Mouse (Mus musculus): ENCODE measurements around the gene Ubap1l. TPM values are rescaled to one million over a fixed set of nuclear protein-coding genes. Genes with fewer than 3 reads are reported as not detected.
"Not testable (repeated sequence)": the region's sequence is repeated elsewhere in the genome, so short reads cannot be mapped to it uniquely, and the experiment has no call there.

Gene Ubap1l
- polyA plus RNA-seq, 1 experiment from 2014 or later: 0.98 TPM

- H3K4me3 ChIP-seq (replicated peaks; ENCODE audit: low read length): peak overlapping the region; percentile 96
- 65% methylated on average over 11 of the region's 11 CpGs for whole genome bisulfite sequencing
- peak overlapping the region; percentile 88 for H3K9ac ChIP-seq (replicated peaks; ENCODE audit: low read depth, low read length)
- not testable (repeated sequence) for H3K27me3 ChIP-seq (replicated peaks; ENCODE audit: control insufficient read depth, insufficient read depth, low read length); H3K36me3 ChIP-seq (ENCODE audit: control insufficient read depth, insufficient read depth); H3K9me3 ChIP-seq (ENCODE audit: control insufficient read depth, low read length)
- peak overlapping the region; percentile 95 for H3K27ac ChIP-seq (ENCODE audit: low read length)
- H3K4me2 ChIP-seq (ENCODE audit: low read length): peak overlapping the region; percentile 72
- peaks cover 18% of the 10 kb centered on the region for H3K4me1 ChIP-seq (replicated peaks; ENCODE audit: control insufficient read depth, insufficient read depth, low read length)
- peak; percentile 39; the same call in 1 of the 2 replicates for ATAC-seq
Measured at GRCm38 (mm10) chr9:65345439-65345838, 15.4 kb upstream of the Ubap1l start.

GRCm38 (mm10) chr9:65345854-65346475 lies 14.9 kb upstream of the Ubap1l start, which contains the start of gene Pdcd7:
TSS of gene Pdcd7 (plus strand) at chr9:65346104.
- Histone ChIP-seq H3K27me3 (replicated peaks; ENCODE audit: control insufficient read depth, insufficient read depth, low read length) (0 out of 2 replicates have a peak, but pooled peaks cover 2% of the 10 kb centered on the region), H3K4me2 (ENCODE audit: low read length) (peak within 1 kb of the TSS; percentile 72), H3K9me3 (ENCODE audit: control insufficient read depth, low read length) (no peaks in the 10 kb centered on the region), H3K36me3 (ENCODE audit: control insufficient read depth, insufficient read depth) (no peaks in the 10 kb centered on the region), H3K4me1 (replicated peaks; ENCODE audit: control insufficient read depth, insufficient read depth, low read length) (peaks cover 21% of the 10 kb centered on the region), H3K9ac (replicated peaks; ENCODE audit: low read depth, low read length) (peak within 1 kb of the TSS; percentile 88), H3K27ac (ENCODE audit: low read length) (peak within 1 kb of the TSS; percentile 95), H3K4me3 (replicated peaks; ENCODE audit: low read length) (peak within 1 kb of the TSS; percentile 96)
- WGBS: under 1% methylated on average over 59 of the region's 59 CpGs
- ATAC-seq: peak; percentile 98

GRCm38 (mm10) chr9:65346476-65347111 lies 14.2 kb upstream of the Ubap1l start:
- H3K4me2 ChIP-seq (ENCODE audit: low read length): peak overlapping the region; percentile 72
- H3K36me3 ChIP-seq (ENCODE audit: control insufficient read depth, insufficient read depth): no peaks in the 10 kb centered on the region
- 0 out of 2 replicates have a peak, but pooled peaks cover 2% of the 10 kb centered on the region for H3K27me3 ChIP-seq (replicated peaks; ENCODE audit: control insufficient read depth, insufficient read depth, low read length)
- WGBS: under 1% methylated on average over 76 of the region's 77 CpGs
- H3K4me1 ChIP-seq (replicated peaks; ENCODE audit: control insufficient read depth, insufficient read depth, low read length): peaks cover 21% of the 10 kb centered on the region
- peak overlapping the region; percentile 88 for H3K9ac ChIP-seq (replicated peaks; ENCODE audit: low read depth, low read length)
- H3K27ac ChIP-seq (ENCODE audit: low read length): peak overlapping the region; percentile 95
- ATAC-seq: peak; percentile 63
- H3K9me3 ChIP-seq (ENCODE audit: control insufficient read depth, low read length): no peaks in the 10 kb centered on the region
- H3K4me3 ChIP-seq (replicated peaks; ENCODE audit: low read length): peak overlapping the region; percentile 96

GRCm38 (mm10) chr9:65347112-65347850 lies 13.6 kb upstream of the Ubap1l start:
- Histone ChIP-seq H3K9ac (replicated peaks; ENCODE audit: low read depth, low read length) (peak overlapping the region; percentile 88), H3K27me3 (replicated peaks; ENCODE audit: control insufficient read depth, insufficient read depth, low read length) (no peaks in the 10 kb centered on the region), H3K9me3 (ENCODE audit: control insufficient read depth, low read length) (no peaks in the 10 kb centered on the region), H3K4me3 (replicated peaks; ENCODE audit: low read length) (peak overlapping the region; percentile 96), H3K36me3 (ENCODE audit: control insufficient read depth, insufficient read depth) (no peaks in the 10 kb centered on the region), H3K27ac (ENCODE audit: low read length) (no peak overlapping the region), H3K4me2 (ENCODE audit: low read length) (peak overlapping the region; percentile 72), H3K4me1 (replicated peaks; ENCODE audit: control insufficient read depth, insufficient read depth, low read length) (peaks cover 21% of the 10 kb centered on the region)
- 45% methylated on average over 8 of the region's 8 CpGs for WGBS
- ATAC-seq: no peak

- H3K4me1 ChIP-seq (replicated peaks; ENCODE audit: control insufficient read depth, insufficient read depth, low read length): peaks cover 7% of the 10 kb centered on the region
- WGBS: 92% methylated on average over 5 of the region's 5 CpGs
- no peak overlapping the region for H3K4me2 ChIP-seq (ENCODE audit: low read length)
- peaks cover 18% of the 10 kb centered on the region for H3K36me3 ChIP-seq (ENCODE audit: control insufficient read depth, insufficient read depth)
- no peak overlapping the region for H3K9ac ChIP-seq (replicated peaks; ENCODE audit: low read depth, low read length)
- H3K9me3 ChIP-seq (ENCODE audit: control insufficient read depth, low read length): no peaks in the 10 kb centered on the region
- no peak overlapping the region for H3K27ac ChIP-seq (ENCODE audit: low read length)
- no peak overlapping the region for H3K4me3 ChIP-seq (replicated peaks; ENCODE audit: low read length)
- H3K27me3 ChIP-seq (replicated peaks; ENCODE audit: control insufficient read depth, insufficient read depth, low read length): no peaks in the 10 kb centered on the region
- ATAC-seq: no peak
Measured at GRCm38 (mm10) chr9:65353251-65353650, 7.6 kb upstream of the Ubap1l start.

- Histone ChIP-seq H3K4me3 (replicated peaks; ENCODE audit: low read length) (no peak overlapping the region), H3K4me1 (replicated peaks; ENCODE audit: control insufficient read depth, insufficient read depth, low read length) (no peaks in the 10 kb centered on the region), H3K4me2 (ENCODE audit: low read length) (no peak overlapping the region), H3K27me3 (replicated peaks; ENCODE audit: control insufficient read depth, insufficient read depth, low read length) (no peaks in the 10 kb centered on the region), H3K9me3 (ENCODE audit: control insufficient read depth, low read length) (no peaks in the 10 kb centered on the region), H3K36me3 (ENCODE audit: control insufficient read depth, insufficient read depth) (peaks cover 40% of the 10 kb centered on the region), H3K27ac (ENCODE audit: low read length) (no peak overlapping the region), H3K9ac (replicated peaks; ENCODE audit: low read depth, low read length) (no peak overlapping the region)
- ATAC-seq: no peak
- 86% methylated on average over 7 of the region's 7 CpGs for WGBS
Measured at GRCm38 (mm10) chr9:65356561-65356960, 4.3 kb upstream of the Ubap1l start.

GRCm38 (mm10) chr9:65356971-65357370 lies 3.9 kb upstream of the Ubap1l start:
- ATAC-seq: no peak
- 95% methylated on average over 2 of the region's 2 CpGs for WGBS
- H3K36me3 ChIP-seq (ENCODE audit: control insufficient read depth, insufficient read depth): peaks cover 40% of the 10 kb centered on the region
- H3K9ac ChIP-seq (replicated peaks; ENCODE audit: low read depth, low read length): no peak overlapping the region
- H3K4me2 ChIP-seq (ENCODE audit: low read length): no peak overlapping the region
- no peaks in the 10 kb centered on the region for H3K9me3 ChIP-seq (ENCODE audit: control insufficient read depth, low read length)
- no peak overlapping the region for H3K4me3 ChIP-seq (replicated peaks; ENCODE audit: low read length)
- H3K4me1 ChIP-seq (replicated peaks; ENCODE audit: control insufficient read depth, insufficient read depth, low read length): no peaks in the 10 kb centered on the region
- H3K27ac ChIP-seq (ENCODE audit: low read length): no peak overlapping the region
- no peaks in the 10 kb centered on the region for H3K27me3 ChIP-seq (replicated peaks; ENCODE audit: control insufficient read depth, insufficient read depth, low read length)

GRCm38 (mm10) chr9:65358956-65359480 lies 1.8 kb upstream of the Ubap1l start:
- no peak overlapping the region for H3K4me2 ChIP-seq (ENCODE audit: low read length)
- no peaks in the 10 kb centered on the region for H3K9me3 ChIP-seq (ENCODE audit: control insufficient read depth, low read length)
- no peak for ATAC-seq
- no peak overlapping the region for H3K4me3 ChIP-seq (replicated peaks; ENCODE audit: low read length)
- H3K4me1 ChIP-seq (replicated peaks; ENCODE audit: control insufficient read depth, insufficient read depth, low read length): no peaks in the 10 kb centered on the region
- H3K27me3 ChIP-seq (replicated peaks; ENCODE audit: control insufficient read depth, insufficient read depth, low read length): no peaks in the 10 kb centered on the region
- no peak overlapping the region for H3K27ac ChIP-seq (ENCODE audit: low read length)
- 84% methylated on average over 1 of the region's 1 CpGs for WGBS
- peaks cover 40% of the 10 kb centered on the region for H3K36me3 ChIP-seq (ENCODE audit: control insufficient read depth, insufficient read depth)
- H3K9ac ChIP-seq (replicated peaks; ENCODE audit: low read depth, low read length): no peak overlapping the region

- Histone ChIP-seq H3K9ac (replicated peaks; ENCODE audit: low read depth, low read length) (no peak overlapping the region), H3K4me1 (replicated peaks; ENCODE audit: control insufficient read depth, insufficient read depth, low read length) (no peaks in the 10 kb centered on the region), H3K4me3 (replicated peaks; ENCODE audit: low read length) (no peak overlapping the region), H3K9me3 (ENCODE audit: control insufficient read depth, low read length) (no peaks in the 10 kb centered on the region), H3K4me2 (ENCODE audit: low read length) (no peak overlapping the region), H3K27ac (ENCODE audit: low read length) (no peak overlapping the region), H3K27me3 (replicated peaks; ENCODE audit: control insufficient read depth, insufficient read depth, low read length) (no peaks in the 10 kb centered on the region), H3K36me3 (ENCODE audit: control insufficient read depth, insufficient read depth) (peaks cover 19% of the 10 kb centered on the region)
- ATAC-seq: no peak
- 75% methylated on average over 9 of the region's 9 CpGs for WGBS
Measured at GRCm38 (mm10) chr9:65363684-65364083, 2.8 kb downstream of the Ubap1l start.

All from forebrain, embryonic 16.5 days (tissue).